Mouse (Mus musculus) thymus, adult 2 months (tissue): Measurements from ENCODE around the gene Anapc15-ps.

Source experiments
- CTCF ChIP-seq: fragments of 200-500 bp; IDR thresholded peaks from 2 replicates; pipeline ENCODE4 v1.5.1; 2012; ENCODE audit warnings: mild to moderate bottlenecking, control low read depth, low read length, moderate library complexity, borderline replicate concordance; ENCODE audit not compliant: control insufficient read depth, poor library complexity, insufficient read depth; ENCODE audit errors: extremely low read depth
- POLR2A ChIP-seq: fragments of 200-500 bp; IDR thresholded peaks from 2 replicates; pipeline ENCODE4 v1.6.1; 2012; ENCODE audit warnings: mild to moderate bottlenecking, low read length, control low read depth, moderate library complexity; ENCODE audit not compliant: control insufficient read depth, poor library complexity, insufficient read depth; ENCODE audit errors: extremely low read depth

DNA sequence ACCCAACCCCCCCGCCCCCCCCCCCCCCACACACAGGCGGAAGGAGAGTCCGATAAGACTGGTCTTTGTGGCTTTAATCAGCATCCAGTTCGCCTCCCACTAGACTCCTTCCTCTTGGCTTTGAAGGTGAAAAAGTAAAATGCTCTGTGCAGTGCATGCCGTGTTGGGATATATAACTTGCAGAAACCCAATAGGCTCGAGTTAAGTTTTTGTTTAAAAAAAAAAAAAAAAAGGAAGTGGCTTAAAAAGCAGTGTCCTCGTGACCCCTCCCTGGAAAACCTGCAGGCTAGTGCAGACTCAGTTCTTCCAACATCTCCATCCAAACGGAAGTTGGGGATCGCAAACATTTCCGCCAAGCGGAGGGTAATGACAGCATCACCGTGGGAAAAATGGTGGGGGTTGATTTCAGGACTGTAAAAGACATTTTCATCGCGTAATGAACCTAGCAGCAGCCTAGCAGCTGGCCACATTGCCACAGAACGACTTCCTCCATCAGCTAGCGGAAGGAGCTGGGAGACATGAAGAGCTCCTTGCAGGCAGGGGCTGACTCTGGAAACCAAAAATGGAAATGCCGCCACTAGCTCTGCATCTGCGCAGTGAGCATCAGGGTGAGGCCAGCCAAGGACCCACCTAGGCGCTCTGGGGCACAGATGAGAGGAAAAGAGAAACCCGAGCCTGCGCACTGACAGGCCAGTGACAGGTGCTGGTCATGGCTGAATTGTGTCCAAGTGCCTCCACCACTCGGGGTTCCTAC is 4.3 kb upstream of the Anapc15-ps start:
- TF ChIP-seq POLR2A, result no peak; the same call in 1 of the 2 replicates
- TF ChIP-seq CTCF, result 0 out of 2 replicates have a peak, but pooled peaks have one; percentile 11
